Mouse (Mus musculus): Measurements from ENCODE around the gene As3mt.

Gene As3mt

DNA sequence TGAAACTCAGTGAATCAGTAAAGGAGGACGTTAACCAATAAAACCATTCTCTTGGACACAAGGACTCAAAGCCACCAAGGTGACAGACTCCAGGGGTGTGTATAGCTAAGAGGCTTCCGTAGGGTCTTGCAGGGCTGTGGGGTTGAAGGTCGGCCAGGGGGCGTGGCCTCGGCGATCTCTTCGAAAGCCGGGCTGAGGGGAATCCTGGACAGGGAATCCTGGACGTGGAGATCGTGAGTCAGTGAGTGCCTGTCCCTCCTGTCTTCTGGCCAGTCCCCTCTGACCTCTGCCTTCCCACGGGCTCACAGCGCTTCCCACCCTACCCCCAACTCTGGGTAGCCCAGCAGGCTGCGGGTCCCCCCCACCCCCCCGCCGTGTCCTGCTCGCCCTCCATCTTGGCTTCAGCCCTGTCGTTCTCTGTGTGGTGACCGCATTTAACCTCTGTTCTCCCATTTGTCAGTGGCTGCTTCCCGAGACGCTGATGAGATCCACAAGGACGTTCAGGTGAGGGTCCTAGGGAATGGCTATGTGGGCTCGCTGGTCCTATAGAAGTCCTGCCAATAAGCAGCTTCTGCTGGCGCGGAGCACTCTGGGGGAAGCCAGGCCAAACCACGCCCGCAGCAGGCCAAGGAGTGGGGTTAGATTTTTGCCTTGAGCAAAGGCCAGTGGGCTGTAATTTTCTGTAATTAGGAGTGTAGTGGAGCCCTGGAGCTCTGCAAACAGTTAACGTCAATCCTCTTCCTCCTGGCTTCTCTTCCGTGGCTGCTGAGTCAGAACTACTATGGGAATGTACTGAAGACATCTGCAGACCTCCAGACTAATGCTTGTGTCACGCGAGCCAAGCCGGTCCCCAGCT, at the start of gene As3mt:
Gene As3mt, plus strand, starts transcription at position 163 of the 856 bp plus-strand sequence.
- DNase-seq = peak; percentile 67

DNA sequence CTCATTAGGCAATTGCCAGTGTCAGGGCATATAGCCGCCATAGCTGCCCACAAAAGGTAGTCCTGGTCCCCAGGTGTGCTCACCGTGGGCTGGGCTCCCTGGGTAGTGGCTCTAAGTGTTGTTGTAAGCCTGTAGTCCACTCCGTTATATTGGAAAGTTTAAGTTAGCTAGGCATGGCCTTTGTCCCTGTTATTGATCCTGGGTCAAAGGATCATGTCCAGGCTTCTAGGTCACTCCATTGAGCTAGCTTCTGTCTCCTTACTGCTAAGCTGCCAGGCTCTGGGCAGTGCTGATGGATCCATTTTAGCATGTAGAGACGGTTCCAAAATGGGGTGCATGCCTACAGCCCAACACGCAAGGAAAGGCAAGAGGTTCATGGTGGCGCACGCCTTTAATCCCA, 48.9 kb upstream of the As3mt start:
- no peak for DNase-seq

DNA sequence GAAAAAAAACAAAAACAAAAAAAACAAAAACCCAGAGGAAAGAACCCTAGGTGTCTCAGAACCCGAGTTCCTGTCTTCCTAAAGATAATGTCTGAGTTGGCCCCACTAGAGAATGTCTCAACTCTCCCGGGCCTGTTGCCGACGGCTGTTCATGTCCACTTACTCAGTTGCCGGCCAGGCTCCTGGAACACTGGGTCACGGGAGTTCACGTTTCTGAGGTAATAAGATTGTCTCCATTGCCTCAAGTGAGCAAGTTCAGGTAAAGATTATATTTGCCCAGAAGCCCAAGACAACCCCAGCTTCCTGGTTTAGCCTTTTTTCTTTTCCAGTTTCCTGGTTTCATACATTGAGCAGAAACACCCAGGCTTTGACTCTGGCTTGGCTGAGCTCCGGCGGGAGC, 48.4 kb upstream of the As3mt start:
- no peak for DNase-seq

DNA sequence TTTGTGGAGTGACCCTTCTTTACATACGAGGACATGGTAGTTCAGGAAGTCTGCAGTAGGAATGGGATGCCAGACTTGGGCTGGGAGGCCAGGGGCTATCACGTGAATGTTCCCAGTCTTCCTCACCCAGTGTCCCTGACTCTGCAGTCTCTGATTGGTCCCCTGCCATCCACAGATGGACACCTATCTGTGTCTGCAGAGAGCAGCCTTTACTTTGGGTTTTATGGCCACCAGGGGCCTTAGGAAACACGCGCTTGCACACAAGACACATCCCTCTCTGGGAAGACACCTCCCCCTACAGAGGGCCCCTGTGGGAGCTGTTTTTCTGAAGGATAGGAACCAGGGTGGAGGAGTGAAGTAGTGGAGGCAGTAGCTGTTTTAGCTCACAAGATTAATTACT, 45.7 kb upstream of the As3mt start:
- no peak for DNase-seq

DNA sequence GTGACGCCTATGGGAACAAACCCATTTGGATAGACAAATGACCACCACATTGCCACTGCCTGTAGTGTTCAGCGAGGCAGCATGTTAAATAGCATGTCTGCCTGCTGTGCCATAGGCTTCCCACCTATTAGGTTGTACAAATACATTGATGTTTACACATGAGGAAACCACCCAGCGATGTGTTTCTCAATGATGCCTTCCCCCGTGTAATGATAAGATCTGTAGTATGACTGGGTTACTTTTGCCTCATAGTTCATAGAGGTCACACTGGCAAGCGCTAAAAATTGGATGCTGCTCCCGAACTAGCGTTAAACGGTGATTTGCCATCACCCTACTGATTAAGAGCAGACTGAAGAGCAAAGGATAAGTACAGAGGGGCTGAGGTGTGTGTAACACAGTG, 45.0 kb upstream of the As3mt start:
- no peak for DNase-seq

DNA sequence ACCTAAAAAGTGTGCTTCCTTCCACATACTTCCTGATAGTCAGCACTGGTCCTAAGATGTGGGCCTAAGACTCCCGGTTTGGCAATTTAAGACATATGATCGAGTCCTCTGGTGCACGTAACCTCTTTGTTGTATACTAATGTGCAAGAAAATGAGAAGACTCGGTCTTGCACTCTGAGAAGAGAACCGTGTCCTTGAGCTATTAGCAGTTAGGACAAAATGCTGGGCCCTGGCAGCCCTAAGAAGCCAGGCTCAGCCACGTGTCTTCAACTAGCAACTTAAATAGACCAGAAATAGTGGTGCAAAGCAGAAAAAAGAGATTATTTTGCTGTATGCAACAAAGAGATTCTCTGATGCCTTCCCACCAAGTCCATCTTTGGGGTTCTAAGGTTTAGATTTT, 44.5 kb upstream of the As3mt start:
- DNase-seq = no peak

DNA sequence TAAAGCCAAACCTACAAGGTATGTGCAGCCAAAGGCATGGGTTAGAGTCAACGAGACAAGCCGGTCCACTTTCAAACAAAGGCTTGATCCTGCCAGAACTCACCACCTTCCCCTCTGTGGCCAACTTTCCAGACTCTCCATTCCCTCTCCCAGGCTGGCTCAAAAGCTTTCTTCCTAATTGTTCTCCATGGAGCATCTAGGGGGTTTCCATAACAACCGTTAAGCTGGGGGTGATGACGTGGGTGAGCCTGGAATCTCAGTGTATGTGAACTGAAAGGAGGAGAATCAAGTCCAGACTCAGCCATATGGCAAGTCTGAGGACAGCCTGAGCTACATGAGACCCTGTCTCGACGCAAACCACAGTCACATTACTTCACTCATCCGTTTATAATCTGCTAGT, 41.8 kb upstream of the As3mt start:
- no peak for DNase-seq

DNA sequence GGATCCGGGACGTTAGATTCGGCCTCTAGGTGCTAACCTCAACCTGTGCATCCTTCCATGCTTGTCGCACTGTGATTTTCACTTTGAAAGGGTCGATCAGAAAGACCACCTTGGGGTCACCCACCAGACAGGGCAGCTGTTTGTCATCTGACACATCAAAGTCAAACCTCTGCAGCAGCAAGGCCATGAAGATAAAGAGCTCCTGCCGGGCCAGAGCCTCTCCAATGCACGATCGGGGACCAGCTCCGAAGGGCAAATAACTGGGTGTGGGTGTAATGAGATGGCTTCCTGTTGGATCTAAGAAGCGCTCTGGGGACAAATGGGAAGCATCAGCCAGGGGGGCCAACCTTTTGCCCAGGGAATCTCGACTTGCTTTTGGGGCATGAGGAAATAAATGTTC, 40.0 kb upstream of the As3mt start:
- DNase-seq = no peak

DNA sequence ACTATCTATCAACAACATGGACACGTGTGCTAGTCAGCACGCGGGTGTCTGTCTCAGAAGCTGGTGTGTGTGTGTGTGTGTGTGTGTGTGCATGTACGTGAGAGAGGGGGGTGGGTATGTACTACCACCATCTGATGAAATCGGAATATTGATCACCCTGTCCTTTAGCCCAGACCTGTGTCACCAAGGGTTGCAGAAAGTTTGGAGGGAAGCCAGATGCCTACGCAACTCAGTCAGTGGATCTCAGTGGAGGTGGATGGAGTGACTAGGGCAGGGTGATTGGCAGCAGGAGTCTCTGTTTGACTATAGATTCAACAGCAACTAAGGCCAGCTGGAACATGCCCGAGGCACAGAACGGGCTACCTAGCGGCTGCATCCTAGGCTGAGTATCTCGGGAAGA, 39.0 kb upstream of the As3mt start:
- DNase-seq = no peak

DNA sequence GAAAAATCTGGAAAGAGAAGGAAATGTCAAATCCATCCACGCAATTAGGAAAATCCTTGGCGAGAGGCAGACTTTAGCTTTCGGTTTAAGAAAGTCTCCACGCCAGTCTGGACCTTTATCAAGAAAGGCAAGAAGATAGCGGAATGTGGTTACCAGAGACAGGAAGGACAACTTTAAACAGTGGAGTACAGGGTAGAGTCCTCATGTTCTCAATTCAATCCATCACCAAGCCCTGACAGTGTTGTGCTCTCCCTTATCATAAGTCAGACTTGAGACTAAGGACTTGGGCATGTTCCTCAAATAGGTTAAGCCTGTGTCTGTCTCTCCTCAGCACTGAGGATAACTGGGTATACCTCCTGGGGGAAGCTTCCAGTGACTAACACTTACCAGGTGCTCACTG, 37.5 kb upstream of the As3mt start:
- DNase-seq = no peak

DNA sequence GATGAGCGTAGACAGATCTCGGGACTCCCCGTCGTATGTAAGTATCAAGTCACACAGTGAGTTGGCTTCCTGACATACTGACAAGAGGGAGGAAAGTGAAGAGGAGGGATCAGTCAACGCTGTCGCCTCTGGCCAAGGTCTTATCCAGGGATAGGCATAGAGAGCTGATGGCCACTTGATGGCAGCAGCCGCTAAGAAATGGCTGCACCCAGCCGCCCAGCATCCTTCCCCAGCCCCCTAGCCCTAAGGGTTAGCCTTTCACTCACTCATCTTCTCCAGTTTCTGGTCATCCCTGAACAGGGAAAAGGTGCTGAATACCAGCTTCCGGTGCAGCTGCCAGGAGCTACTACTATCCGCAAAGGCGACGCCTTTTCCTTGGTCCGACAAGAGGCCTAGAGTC, 36.6 kb upstream of the As3mt start:
- DNase-seq = peak; percentile 39

DNA sequence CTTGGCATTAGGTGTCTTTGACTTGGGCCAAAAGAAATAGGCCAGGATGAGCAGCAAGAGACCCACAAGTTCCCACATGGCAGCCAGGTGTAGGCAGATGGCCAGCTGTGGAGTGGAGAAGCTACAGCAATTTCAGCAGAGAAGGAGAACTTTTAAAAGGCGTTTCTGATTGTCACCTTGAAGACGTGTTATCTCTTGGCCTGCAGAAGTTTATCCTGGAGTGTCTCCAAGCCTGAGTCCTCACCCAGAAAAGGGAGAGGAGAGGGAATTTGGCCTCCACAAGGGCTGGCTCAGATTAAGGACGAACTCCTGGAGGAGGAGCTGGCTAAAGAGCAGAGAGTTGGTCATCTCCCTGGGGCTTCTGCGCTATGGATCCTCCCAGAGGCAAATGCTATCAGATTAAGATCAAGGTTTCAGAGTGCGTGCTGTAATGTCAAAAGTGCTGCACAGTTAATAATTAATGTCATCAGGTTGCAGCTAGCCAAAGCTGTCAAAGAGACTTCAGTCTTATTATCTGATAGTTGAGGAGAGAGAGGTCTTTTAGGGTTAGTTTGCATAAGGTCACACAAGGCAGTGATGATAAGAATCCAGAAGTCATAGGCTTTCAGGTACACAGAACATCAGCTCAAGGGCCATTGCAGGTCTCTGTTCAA, 34.4 kb upstream of the As3mt start, which contains the start of gene Cyp17a1:
Gene Cyp17a1, minus strand, starts transcription at position 407 of the 653 bp plus-strand sequence.
- DNase-seq = no peak

DNA sequence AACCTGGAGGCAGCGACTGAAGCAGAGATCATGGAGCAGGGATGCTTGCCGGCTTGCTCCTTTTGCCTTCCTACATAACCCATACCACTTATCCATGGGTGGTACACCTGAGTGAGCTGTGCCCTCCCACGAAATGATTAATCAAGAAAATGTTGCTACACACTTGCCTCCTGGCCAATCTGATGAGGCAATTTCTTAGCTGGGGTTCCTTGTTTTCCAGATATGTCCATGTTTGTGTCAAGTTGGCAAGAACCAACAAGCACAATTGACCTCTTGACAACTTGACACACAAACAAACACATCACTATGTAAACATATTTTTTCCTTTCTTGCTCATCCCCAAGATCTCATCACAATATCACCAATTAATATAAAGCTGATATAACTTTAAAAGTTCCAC, 31.6 kb upstream of the As3mt start:
- DNase-seq = no peak

DNA sequence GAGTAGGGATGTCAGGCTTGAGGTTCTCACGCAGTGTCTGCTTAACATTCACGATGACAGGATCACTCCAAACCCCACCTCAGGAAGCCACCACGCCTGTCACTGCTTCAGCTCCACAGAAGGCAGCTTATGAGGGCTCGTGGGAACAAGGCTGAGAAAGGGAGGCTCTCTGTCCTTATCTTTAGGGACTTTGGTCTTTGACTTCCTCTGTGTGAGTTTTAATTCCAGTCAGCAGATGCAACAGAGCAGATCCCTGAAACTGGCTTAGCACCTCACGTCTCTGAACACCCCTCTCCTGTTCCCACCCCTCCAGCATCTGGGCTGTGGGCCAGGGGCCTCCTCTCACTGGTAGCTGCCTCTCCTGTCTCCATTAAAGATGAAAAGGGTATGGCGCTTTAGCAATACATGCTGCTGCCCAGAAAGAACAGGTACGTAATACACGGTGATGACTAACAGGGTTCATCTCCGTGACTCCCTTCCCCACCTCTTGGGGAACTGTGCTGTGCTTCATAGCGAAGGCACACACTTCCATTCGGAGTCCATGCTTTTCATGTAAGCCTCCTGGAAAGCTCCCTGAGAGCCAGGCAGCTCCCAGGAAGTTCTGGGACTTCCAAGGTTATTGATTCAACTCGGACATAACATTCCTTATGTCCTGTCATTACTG, 27.4 kb upstream of the As3mt start:
- no peak for DNase-seq

DNA sequence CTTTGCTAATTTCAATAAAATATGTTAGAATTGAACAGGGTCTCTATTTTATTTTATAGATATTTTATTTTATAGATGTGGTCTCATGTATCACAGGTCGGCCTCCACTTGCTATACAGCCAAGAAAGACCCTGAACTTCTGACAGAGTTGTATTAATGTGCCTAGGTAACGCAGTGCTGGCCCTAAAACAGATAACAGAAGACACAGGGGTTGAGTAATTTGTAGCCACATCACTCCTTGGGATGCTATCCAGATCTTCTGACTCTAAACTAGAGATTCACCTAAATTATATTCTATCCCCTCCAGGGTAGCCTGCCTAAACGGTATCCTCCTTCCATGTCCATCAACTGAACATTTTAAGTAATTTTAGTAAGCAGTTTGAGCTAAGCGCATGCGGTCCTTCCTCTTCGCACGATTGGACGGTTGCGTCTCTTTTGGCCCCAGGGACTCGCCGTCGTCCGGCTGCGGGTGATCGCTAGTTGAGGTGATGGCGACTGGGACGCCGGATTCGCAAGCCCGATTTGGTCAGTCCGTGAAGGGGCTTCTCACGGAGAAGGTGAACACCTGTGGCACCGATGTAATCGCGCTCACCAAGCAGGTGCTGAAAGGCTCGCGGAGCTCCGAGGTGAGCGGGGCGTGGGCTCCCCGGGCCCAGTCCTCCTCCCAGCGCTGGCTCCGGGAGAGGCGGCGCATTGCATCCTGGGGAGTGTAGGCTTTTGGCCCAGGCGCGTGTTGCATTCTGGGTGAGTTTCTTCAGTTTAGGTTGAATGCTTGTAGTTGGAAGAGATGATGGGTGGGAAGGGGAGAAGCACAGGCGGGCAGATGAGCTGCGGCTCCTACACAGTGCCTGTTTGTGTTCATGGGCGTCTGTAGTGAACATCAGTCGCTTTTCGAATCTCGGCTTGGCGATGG, 17.5 kb upstream of the As3mt start, which contains the start of gene Borcs7:
Gene Borcs7, plus strand, starts transcription at position 447 of the 913 bp plus-strand sequence.
- peak; percentile 83 for DNase-seq

DNA sequence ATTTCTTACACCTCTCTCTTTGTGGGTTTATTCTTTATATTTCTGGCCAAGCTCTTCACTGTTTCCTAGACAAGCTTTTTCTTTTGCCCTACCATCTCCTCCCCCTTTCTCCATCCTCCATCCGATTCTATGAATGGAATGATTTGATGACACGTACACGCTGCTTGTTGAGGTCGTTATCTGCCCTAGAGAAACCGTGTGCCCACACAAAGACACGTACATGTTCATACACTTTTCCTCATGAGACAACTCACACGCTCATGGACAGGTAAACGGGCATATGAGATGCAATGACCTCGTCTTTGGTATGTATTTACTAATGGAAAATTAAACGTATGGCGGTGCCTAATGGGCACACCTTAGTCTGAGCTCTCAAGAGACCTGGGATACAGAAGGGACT, 16.9 kb upstream of the As3mt start:
- no peak for DNase-seq

DNA sequence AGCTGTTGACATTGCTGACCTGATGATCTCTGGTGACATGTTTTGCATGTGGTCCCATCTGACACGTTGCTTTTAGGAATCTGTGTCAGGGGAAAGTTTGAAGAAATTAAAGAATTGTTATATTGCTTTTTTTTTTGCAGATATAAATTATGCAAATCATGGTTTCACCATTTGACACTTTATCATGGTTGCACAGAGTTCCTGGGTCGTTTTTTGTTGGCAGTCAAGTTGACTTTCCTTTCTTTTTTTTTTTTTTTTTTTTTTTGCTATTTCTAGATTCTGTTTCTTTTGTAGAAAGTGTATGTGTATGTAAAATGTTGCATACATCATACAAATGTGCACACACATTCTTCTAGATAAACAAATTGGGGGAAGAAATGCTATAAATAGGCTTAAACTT, 16.2 kb upstream of the As3mt start:
- DNase-seq = no peak

DNA sequence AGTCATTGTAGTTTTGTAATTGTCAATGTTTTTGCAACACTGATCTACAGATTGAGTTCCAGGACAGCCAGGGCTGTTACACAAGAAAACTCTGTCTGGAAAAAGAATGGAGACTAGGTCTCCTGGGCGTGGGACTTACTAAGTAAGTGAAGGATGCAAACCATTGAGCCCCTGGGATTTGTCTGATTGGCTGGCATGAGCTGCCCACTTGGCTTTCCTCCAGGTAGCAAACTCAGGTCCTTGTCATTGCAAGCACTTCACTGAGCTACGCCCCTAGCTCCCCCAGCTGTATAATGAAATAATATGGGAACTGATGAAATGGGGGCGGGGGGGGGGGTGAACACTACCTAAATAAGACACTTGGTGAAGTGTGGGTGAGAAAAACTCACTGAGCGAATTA, 14.1 kb upstream of the As3mt start:
- no peak for DNase-seq

DNA sequence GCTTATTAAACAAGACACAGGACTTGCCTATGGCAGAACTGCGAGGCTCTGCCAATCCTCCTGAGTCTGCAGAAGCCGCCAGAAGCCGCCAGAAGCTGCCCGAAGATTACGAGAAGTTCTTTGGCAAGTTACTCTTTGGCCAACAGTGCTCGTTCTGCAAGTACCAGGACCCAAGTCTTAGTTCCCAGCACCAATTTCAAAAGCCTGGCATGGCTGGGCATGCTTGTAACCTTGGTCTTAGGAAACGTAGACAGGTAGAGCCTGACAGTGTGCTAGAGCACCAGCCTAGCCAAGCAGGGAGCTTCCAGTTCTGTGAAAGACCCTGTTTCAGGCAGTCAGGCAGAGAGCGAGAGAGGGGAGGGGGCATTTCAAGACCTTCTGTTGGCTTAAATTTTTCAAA, 10.8 kb upstream of the As3mt start:
- DNase-seq = no peak

DNA sequence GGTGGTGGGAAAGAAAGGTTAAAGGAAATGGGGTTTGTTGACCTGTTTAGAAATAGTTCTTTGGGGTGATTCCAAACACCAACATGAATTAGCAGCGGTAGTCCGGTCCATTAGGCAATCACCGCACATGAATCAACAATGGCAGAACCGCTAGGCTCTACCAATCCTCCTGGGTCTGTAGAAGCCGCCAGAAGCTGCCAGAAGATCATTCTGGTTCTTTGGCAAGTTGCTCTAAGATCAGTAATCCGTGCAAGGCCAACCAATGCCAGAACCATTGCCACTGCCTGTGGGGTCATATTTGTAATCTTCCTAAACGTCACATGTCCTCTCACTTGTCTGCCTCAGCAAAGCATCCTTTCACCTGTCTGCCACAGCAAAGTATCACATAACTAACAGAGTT, 10.3 kb upstream of the As3mt start:
- DNase-seq = no peak

DNA sequence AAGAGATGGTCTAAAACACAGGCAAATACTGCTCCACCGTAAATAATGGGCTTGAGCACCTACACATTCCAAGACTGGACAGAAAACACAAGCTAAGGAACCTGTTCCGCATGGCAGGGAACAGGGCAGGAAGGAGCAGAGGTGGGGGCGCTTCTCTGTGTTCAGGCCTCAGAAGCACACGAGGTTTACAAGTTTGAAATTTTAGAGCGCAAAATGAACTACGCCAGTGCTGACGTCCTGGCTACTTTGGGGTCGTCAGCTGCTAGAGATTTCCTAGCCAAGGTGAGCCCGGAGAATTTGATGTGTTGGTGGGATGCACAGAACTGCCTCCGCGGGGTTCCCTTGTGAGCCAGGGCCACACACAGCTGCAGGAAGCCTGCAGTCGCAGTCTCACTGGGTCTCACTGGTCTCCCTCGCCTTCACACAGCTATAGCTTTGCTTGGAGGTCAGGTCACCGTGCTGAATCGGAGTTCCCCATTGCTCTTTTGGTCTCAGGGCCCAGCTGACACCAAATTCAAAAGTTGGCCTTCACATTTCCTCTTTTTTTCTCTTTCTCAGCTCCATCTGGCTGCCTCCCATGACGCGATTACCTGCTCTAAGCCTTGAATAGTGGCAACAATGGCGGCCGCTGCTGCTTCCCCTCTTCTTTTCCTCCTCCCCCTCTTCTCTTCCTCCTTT, 9.3 kb upstream of the As3mt start:
- no peak for DNase-seq

DNA sequence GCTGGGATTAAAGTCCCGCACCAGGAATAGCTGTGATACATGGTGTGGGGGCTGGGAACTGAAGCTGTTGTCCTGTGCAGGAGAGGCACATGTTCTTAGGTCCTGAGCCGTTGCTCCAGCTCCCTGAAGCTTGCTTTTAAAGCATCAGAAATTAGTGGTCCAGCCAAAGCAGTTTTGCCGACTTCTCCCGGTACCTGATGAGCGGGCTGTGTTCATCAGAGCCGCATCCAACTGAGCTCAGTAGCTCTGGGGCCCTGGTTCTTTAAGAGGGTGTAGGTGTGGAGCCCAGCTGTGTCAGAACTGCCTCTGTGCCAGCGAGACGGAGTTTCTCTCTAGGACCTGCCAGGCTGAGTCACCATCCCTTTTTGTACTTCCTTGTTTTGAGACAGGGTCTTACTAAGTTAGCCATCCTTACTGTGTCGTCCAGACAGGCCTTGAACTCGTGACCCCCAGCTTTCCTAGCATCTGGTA, 8.2 kb upstream of the As3mt start:
- no peak for DNase-seq
